Mouse (Mus musculus): ENCODE measurements around the gene Cdk18.

DNA sequence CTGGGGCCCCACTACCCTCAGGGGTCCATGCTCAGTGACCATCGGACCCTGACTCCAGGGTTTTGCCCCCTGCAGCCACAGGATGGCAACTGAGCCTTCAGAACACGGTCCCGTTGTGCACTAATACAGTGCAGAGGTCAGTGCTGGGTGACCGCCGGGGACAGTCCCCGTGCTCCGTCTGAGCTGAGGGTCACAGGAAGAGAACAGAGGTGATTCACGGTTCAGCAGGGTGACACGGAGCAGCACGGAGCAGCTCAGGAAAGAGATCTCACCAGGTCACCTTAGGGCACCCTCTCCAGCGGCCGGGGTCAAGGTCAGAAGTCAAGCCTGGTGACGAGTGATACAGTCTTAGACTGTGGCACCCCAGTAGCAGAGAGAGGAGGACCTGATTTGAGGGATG lies 2.3 kb upstream of the Cdk18 start:
- no peak for TF ChIP-seq CTCF (IDR thresholded peaks at IDR 0.05; ENCODE audit: low read depth, low read length)
- no peak for TF ChIP-seq POLR2AphosphoS5 (IDR thresholded peaks at IDR 0.05; ENCODE audit: insufficient replicate concordance, low read depth, low read length)
- TF ChIP-seq GATA2 (IDR thresholded peaks at IDR 0.05; ENCODE audit: borderline replicate concordance, low read depth, low read length), result no peak
- no peak for TF ChIP-seq GATA1 (IDR thresholded peaks at IDR 0.05; ENCODE audit: borderline replicate concordance, low read length)

Measured in G1E (cell line).